Mouse (Mus musculus) thymus, postnatal 14 days (tissue): ENCODE data around the gene Pprc1.

Source experiments
- DNase-seq: peaks from one replicate; pipeline ENCODE4 v3.0.0; 2021

Gene Pprc1

DNA sequence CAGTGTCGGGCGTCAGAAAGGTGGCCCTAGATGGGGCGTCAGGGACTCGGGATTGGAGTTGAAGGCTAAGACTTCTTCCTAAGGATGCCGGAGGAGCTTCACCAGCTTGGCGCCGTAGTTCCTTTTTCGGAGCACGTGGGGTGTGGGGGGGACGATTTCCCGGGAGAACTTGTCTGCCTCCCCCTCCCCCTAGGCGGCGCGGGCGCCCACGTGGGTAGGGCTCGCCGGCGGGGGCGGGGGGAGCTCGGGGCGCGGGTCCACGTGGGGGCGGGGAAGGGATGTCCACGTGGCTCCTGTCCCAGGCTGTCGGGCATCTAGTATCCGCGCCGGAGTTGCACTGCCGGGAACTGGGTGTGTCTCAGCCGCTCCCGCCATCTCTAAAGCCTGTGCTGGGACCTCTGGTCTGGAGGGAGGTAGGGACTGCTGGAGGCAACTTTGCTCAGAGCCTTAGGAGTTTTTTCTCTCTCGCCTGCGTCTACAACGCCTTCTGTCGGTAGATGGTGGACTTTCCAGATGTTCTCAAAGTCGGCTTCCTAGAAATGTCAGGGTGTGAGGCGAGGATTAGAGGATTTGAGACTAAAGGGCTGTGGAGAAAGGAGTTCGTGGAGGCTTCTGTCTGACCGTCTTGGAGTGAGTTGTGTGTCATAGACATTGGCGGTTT, 12.4 kb downstream of the Pprc1 start:
- peak; percentile 77 for DNase-seq

GRCm38 (mm10) chr19:46058466-46058865, 13.8 kb downstream of the Pprc1 start:
- no peak for DNase-seq

DNA sequence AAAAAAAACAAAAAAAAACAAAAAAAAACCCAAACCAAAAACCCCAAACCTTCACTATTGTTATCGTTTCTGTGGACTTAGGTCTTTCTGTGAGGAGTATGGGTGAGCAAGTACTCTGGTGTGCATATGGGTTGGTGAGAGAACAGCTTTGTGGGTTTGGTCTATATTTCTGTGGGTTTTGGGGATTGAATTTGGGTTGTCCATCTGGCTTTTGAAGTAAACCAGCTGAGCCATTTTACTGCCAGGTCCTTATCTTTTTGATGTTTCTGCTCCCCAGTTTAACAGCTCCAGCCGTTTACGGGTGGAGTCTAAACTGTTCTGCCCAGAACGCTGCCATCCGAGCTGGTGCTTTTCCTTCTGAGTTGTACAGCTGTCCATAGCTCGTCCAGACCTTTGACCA, 16.2 kb downstream of the Pprc1 start:
- DNase-seq, result no peak

DNA sequence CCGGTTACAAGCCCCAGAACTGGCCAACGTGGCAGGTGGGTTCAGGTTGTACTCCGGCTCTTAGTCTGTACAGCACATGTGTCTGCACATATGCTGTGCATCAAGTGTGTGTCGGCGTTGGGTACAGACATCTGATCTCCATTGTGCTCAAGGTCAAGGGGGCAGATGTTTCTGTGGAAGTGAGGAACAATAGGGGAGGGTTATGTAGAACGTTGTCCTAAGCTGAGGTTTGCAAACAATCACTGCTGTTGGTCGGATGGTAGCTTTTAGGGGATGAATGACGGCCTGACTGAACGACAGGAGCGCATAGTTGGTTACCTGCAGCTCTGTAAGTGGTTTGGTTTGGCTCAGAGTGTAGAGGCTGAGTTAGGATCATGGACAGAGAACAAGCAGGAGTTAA, 23.4 kb downstream of the Pprc1 start:
- DNase-seq, result no peak

DNA sequence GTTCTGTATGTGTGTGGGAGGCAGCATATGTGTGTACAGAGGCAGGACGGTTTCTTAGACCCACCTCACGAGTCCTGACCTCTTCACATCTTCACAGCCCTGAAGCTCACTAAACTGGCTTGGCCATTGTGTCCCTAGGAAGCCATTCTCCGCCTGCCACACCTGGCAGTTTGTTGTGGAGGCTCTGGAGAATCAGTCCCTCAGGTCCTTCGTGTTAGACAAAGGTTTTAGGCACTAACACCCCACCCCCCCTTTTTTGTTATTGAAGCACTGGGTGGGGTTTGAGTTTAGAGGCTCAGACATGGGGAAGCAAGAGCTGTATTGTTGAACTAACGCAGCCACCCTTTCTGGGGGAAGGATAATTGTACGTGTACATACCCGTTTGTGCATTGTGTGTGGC, 28.6 kb downstream of the Pprc1 start:
- no peak for DNase-seq

GRCm38 (mm10) chr19:46074266-46074665, 29.6 kb downstream of the Pprc1 start:
- DNase-seq, result no peak

DNA sequence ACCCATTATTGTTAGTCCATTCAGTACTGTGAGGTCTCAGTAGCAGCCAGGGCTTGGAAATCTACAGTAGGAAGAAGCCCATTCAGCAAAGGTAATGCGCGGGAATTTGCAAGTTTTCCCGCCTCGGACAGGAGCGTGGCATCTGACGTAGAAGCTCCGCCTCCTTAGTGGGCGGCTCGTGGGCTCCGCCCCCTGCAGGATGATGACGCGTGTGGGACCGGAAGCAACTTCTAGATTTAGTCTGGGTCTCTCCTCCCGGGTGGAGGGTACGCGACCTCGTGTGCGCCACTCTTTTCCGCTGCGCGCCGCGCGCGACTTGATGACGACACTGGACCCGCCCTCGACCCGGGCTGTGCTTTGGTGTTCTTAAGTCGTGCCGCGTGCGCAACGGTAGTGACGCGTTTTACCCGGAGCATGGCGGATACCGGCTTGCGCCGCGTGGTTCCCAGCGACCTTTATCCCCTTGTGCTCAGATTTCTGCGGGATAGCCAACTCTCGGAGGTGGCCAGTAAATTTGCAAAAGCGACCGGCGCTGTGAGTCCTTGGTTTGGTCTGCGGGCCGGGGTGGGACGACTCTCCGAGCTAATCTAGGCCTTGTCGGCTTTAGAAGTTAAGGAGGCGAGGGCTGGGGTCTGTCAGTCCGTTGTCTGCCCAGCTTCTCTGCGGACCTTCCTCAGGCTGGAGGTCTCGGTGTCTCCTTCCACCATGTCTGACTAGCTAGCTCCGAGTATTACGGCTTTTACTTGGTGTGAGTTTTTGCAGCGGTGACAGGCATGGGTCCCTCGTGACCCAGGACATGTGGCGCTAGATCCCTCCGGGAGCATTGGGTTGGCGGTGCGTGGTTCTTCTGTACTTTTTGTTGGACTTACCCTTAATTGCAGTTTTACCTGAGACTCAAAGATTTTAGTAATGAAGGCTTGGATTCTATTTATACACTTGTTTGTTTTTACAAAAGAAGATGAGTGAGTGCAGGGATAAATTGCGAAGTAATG, 31.2 kb downstream of the Pprc1 start, which contains the start of gene Nolc1:
Gene Nolc1 (plus strand): TSS at position 248 of the 992 bp plus-strand sequence.
- peak; percentile 100 for DNase-seq

GRCm38 (mm10) chr19:46078535-46078934, 33.8 kb downstream of the Pprc1 start:
- DNase-seq, result no peak

DNA sequence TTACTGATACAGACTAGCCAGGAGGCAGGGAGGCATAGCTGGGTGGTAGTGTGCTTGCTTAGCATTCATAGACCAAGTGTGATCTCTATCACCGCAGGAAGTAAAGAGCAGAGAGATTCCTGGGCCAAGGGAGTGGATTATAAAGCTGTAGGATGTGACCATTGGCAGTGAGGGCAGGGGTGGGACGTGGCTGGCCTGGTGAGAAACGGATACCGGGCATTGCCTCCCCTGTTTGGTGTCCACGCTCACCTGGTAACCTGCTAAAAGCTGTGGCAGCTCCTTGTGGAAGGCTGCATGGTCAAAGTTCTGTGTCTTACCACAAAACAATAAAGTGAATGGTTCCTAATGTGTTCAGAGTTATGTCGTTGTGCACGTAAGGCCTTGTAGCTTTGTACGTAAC, 40.5 kb downstream of the Pprc1 start:
- DNase-seq, result no peak

DNA sequence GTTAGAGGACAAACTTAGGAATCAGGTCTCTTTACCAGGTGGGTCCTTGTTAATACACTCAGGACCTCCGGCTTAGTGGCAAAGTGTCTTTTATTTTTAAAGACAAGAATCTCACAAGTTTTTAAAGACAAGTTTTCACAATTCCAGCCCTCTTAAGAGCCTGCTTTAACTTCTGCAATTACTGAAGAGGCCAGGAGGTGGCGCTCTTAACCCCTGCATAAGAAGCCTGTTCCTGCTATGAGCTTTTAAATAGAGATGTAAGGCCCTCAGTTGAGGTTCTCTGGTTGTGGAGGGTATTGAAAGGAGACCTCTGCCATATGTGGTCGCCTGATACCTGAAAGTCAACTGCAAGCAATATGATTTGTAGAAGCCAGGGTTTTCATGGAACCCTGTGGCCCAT, 41.7 kb downstream of the Pprc1 start:
- DNase-seq, result peak; percentile 51

DNA sequence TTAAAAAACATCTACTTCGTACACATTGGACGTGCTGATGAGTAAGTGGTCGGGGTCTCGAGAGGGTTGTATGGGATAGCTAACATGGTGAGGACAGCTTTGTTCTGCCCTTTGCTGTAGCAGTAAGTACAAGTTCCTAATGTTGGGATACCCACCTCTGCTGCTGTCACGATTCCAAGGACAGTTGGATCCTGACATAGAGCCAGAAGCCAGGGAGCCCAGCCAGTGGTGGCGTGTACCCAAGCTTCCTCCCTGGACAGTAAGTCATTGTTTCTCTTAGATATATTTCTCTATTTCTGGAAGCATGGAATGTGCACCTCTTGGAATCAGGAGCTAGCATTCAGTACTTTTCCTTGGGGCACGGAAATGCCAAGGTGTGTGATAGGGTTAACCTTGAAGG, 43.2 kb downstream of the Pprc1 start:
- no peak for DNase-seq

DNA sequence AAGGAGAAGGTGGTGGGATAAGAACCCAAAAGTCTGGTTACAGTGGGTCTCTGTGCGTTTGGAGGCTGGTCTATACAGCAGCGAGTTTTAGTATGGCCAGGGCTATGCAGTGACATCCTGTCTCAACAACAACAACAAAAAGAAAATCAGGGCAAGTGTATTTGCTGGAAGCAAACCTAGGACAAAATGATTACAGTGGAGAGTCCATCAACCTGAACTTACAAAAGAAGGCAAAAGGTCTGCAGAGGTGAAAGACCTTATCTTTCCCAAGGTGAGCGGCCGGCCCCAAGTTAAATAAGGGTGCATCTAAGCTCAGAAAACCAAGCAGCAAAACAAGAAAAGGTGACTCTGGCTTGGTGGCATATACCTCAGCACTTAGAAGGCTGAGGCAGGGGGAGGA, 47.0 kb downstream of the Pprc1 start:
- DNase-seq, result no peak

- no peak for DNase-seq
These were observed 49.5 kb downstream of the Pprc1 start for GRCm38 (mm10) chr19:46094144-46094543.

- no peak for DNase-seq
These were observed 50.6 kb downstream of the Pprc1 start for GRCm38 (mm10) chr19:46095291-46095690.

DNA sequence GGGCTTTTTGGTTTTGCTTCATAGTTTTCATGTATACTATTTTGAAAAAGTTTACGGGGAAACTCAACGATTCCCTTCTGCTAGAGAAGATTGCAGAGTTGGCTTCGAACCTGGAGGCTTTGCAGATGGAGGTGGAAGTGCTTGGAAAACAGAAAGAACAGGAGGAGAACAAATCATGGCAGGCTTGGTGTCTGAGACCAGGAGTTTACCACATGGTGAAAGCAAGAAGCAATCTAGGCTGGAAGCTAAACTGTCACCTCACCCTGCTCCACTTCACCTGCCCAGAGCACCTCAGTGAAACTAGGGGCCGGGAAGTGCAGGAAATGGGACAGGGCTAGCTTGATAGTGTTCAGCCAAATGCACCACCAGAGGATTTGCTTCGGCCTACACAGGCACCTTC, 51.7 kb downstream of the Pprc1 start:
- no peak for DNase-seq

- DNase-seq, result no peak
These were observed 54.9 kb downstream of the Pprc1 start for GRCm38 (mm10) chr19:46099561-46099960.

DNA sequence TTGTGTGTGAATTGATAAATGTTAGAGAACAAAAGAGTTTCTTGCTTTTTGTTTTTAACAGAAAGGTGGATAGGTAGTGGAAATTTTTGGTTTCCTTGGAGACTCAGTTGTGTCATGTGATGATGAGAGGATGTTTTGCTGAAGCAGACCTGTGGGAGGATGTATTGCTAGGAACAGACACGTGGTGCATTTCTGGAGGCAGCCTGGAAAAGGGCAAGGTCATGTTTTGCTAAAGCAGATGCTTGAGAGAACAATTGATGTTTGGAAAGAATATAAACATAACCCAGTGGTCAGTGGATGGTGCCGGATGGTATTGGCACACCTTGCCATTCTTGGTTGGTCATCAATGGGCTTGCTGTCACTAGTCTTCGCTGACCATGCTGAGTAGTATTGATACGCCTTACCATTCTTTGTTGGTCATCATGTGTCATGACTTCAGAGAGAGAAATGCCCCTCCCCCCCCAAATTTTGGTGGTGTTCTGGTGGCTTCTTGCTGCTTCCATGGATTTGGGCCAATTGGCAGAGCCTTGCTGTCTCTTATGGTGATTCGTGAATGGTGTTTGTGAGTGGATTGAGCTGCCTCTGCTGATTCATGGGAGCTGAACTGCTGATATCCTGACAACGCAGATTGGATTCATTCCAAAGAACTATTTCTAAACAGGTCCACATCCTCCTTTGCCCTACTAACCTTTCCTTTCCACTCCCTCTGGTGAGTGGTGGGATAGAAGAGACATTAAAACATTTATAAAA, 58.9 kb downstream of the Pprc1 start:
- no peak for DNase-seq

DNA sequence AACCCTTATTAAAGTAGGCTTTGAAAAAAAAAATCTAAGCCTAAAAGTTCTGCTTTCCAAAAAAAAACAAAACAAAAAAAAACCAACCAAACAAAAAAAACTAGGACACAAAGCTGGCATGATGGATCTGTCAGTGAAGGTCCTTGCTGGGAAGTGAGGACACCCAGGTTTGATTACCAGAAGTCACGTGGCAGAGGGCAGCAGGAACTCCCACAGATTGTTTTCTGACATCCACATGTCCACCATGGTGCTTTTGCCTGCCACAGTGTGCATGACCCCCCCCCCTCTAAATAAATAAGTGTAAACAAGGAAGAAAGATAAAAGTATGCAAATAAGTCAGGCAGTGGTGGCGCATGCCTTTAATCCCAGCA, 59.5 kb downstream of the Pprc1 start:
- no peak for DNase-seq

DNA sequence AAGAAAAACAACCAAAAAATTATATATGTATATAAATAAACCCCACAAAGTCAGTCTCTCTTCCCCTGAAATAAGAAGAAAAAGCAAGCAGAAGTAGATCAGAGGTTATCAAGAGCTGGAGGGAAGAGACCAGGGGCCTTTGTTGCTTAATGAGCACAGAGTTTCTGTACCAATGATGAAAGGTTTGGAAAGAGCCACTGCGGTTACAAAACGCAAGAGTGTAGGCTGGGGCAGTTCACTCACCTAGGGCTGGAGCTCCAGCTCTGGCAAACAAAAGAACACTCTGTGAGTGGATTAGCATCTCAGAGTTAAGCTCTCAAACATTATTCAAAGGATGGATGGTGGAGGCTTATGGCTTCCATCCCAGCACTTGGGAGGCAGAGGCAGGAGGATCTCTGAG, 65.5 kb downstream of the Pprc1 start:
- no peak for DNase-seq

GRCm38 (mm10) chr19:46110781-46111180, 66.1 kb downstream of the Pprc1 start:
- DNase-seq, result no peak

GRCm38 (mm10) chr19:46114617-46115016, 69.9 kb downstream of the Pprc1 start:
- no peak for DNase-seq

GRCm38 (mm10) chr19:46119458-46119857, 74.8 kb downstream of the Pprc1 start:
- DNase-seq, result no peak

- DNase-seq, result no peak
These were observed 76.2 kb downstream of the Pprc1 start for GRCm38 (mm10) chr19:46120872-46121271.
